Mouse (Mus musculus) ES-E14 (cell line): Measurements from ENCODE around the gene Duoxa1. TPM values are rescaled to one million over a fixed set of nuclear protein-coding genes. Genes with fewer than 3 reads are reported as not detected.
A peak's percentile ranks its signal among the peaks of the same experiment; 100 is the strongest.
"Not testable (repeated sequence)": the region's sequence is repeated elsewhere in the genome, so short reads cannot be mapped to it uniquely, and the experiment has no call there.

ENCODE experiments used
- DNase-seq: peaks from one replicate; pipeline ENCODE4 v3.0.0-alpha.2; 2013; ENCODE audit warnings: low read depth, low spot score
- H3K27ac ChIP-seq: 2 replicates; pipeline ENCODE4 v1.5.1; 2012; ENCODE audit warnings: low read depth, mild to moderate bottlenecking, low read length, moderate library complexity, mixed read lengths; ENCODE audit not compliant: poor library complexity, insufficient read depth, severe bottlenecking
- H3K36me3 ChIP-seq: 2 replicates; pipeline ENCODE4 v1.6.1; 2012; ENCODE audit warnings: mild to moderate bottlenecking, low read length, moderate library complexity, mixed read lengths; ENCODE audit not compliant: control insufficient read depth, poor library complexity, insufficient read depth, severe bottlenecking
- H3K4me1 ChIP-seq, 2 experiments: fragments of 150-350 bp in 1 of 2; sonication (generic) in 1 of 2; 2 replicates each; pipeline ENCODE4 v1.6.1; 2012; ENCODE audit warnings: low read length in 2 of 2, mild to moderate bottlenecking in 1 of 2, mixed read lengths in 1 of 2; ENCODE audit not compliant: control insufficient read depth in 2 of 2, insufficient read depth in 2 of 2, poor library complexity in 1 of 2
- H3K4me3 ChIP-seq, 2 experiments: fragments of 150-350 bp in 1 of 2; sonication (generic) in 1 of 2; 2 replicates each; pipeline ENCODE4 v1.5.1; 2012; ENCODE audit warnings: low read length in 2 of 2, low read depth in 1 of 2, mild to moderate bottlenecking in 1 of 2, mixed read lengths in 1 of 2; ENCODE audit not compliant: insufficient read depth in 1 of 2, poor library complexity in 1 of 2, severe bottlenecking in 1 of 2
- H3K9ac ChIP-seq: 2 replicates; pipeline ENCODE4 v1.6.1; 2012; ENCODE audit warnings: low read depth, mild to moderate bottlenecking, low read length, mixed read lengths; ENCODE audit not compliant: poor library complexity, insufficient read depth, severe bottlenecking
- H3K9me3 ChIP-seq: fragments of 150-350 bp; sonication (generic); 2 replicates; pipeline ENCODE4 v1.6.1; 2012; ENCODE audit warnings: low read depth, mild to moderate bottlenecking, low read length; ENCODE audit not compliant: control insufficient read depth, insufficient read depth
- CHD2 ChIP-seq: IDR thresholded peaks from 2 replicates; pipeline ENCODE4 v1.6.1; 2014; ENCODE audit warnings: mild to moderate bottlenecking, low read depth, low read length, inconsistent platforms
- HCFC1 ChIP-seq: IDR thresholded peaks from 2 replicates; pipeline ENCODE4 v1.6.1; 2012; ENCODE audit warnings: low read length, inconsistent platforms, borderline replicate concordance; ENCODE audit not compliant: insufficient read depth
- MAFK ChIP-seq: IDR thresholded peaks from 2 replicates; pipeline ENCODE4 v1.6.1; 2014; ENCODE audit warnings: mild to moderate bottlenecking, low read depth, low read length, inconsistent platforms; ENCODE audit not compliant: insufficient read depth
- ZC3H11A ChIP-seq: IDR thresholded peaks from 2 replicates; pipeline ENCODE4 v1.6.1; 2012; ENCODE audit warnings: low read depth, mild to moderate bottlenecking, inconsistent platforms, low read length, borderline replicate concordance
- ZNF384 ChIP-seq: IDR thresholded peaks from 2 replicates; pipeline ENCODE4 v1.6.1; 2012; ENCODE audit warnings: low read depth, low read length, inconsistent platforms
- in situ Hi-C, 2 experiments: fragments of 600-800 bp; cut with MboI; formaldehyde crosslinking; loops; one replicate each; pipeline ENCODE4 v1.15.1; 2025; ENCODE audit warnings: low sequenced_read_pairs in 2 of 2, inconsistent platforms in 1 of 2; ENCODE audit not compliant: unreplicated experiment in 2 of 2
- total RNA-seq: library from RNA; depleted of rRNA; stranded (reverse); fragments of 300-350 nt; gene quantifications from 2 replicates; pipeline ENCODE4 v1.2.3, GENCODE M21; 2012

Duoxa1 gene
- total RNA-seq, 1 experiment, result 1.3 TPM

DNA sequence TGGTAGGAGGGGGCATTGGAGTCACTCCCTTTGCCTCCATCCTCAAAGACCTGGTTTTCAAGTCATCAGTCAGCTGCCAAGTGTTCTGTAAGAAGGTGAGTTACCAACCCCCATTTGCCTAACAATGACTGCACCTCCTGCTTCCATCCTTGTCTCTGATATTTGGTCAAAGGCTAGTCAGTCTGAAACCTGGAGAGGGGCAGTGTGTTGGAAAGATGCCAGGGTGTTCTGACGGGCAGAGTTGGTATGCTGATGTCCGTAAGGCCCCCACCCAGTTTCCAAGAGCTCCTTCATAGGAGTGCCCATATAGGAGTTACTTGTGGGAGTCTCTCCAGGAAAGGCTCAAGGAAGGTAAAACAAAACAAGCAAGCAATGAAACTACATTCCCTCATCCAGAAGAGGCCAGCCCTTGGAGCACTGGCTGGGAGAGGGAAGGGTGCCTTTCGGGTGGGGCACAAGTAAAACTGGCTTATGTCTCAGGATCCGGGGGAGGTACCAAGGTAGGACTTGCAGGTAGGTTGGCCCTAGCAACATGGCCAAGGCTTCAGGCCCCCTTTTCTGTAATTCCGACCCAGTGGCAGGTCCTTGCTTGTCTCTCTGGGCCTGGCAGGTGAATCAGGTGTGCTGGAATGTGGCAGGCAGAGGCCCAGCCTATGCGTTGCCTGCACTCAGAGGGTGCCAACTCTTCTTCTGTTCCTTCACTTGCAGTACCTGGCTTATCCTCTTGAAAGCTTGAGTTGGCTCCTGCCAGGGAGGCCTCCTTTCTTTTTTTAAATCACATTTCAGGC lies 31.8 kb upstream of the Duoxa1 start:
- in situ Hi-C loops, result no loop called here
- DNase-seq, result no peak
- Histone ChIP-seq H3K4me3 (no peak overlapping the region), H3K36me3 (peaks cover 2% of the 10 kb centered on the region; the same call in 1 of the 2 replicates), H3K27ac (no peak overlapping the region), H3K4me1 (peaks cover 0 to 20% of the 10 kb centered on the region in 2 experiments; a peak in 2 of 4 replicates), H3K9ac (no peak overlapping the region), H3K9me3 (no peaks in the 10 kb centered on the region)
- no peak for TF ChIP-seq CHD2
- TF ChIP-seq HCFC1, result no peak
- TF ChIP-seq ZC3H11A, result no peak
- TF ChIP-seq ZNF384, result no peak
- TF ChIP-seq MAFK, result no peak

DNA sequence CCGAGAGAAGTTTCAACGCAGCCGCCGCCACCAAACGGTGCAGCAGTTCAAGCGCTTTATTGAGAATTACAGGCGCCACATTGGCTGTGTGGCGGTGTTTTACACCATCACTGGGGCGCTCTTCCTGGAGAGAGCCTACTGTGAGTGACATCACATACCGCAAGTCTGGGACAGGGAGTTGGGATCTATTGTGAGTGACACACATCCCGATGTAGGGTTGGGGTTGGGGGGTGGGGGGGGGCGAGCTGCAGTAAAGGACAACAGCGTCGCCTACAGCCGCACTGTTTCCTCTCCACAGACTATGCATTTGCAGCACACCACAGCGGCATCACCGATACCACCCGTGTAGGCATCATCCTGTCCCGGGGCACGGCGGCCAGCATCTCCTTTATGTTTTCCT lies 23.8 kb upstream of the Duoxa1 start:
- TF ChIP-seq HCFC1 (no peak), CHD2 (no peak), ZC3H11A (no peak), ZNF384 (no peak), MAFK (no peak)
- Histone ChIP-seq H3K36me3 (no peaks in the 10 kb centered on the region), H3K27ac (no peak overlapping the region), H3K4me1 (peaks cover 0 to 18% of the 10 kb centered on the region in 2 experiments; a peak in 3 of 4 replicates), H3K4me3 (peak overlapping the region in 1 of 2 experiments; percentile 56; a peak in 2 of 4 replicates), H3K9ac (no peak overlapping the region), H3K9me3 (no peaks in the 10 kb centered on the region)
- no peak for DNase-seq
- in situ Hi-C loops, result no loop called here

- no peak for TF ChIP-seq ZC3H11A
- TF ChIP-seq ZNF384, result no peak
- no peak for TF ChIP-seq MAFK
- no peak for TF ChIP-seq HCFC1
- no peak for TF ChIP-seq CHD2
- peak; percentile 75 for DNase-seq
- in situ Hi-C loops, result no loop called here
- Histone ChIP-seq H3K36me3 (no peaks in the 10 kb centered on the region), H3K4me1 (peaks cover 0 to 12% of the 10 kb centered on the region in 2 experiments; a peak in 3 of 4 replicates), H3K9me3 (no peaks in the 10 kb centered on the region), H3K27ac (no peak overlapping the region), H3K4me3 (no peak overlapping the region), H3K9ac (no peak overlapping the region)
These were observed 20.6 kb upstream of the Duoxa1 start for GRCm38 (mm10) chr2:122334170-122334569.

- H3K4me1 ChIP-seq, result peaks cover 0 to 8% of the 10 kb centered on the region in 2 experiments; a peak in 2 of 4 replicates
- H3K36me3 ChIP-seq, result no peaks in the 10 kb centered on the region
- no peak for DNase-seq
- no peak for TF ChIP-seq MAFK
- TF ChIP-seq ZC3H11A, result no peak
- TF ChIP-seq HCFC1, result no peak
- no peak for TF ChIP-seq ZNF384
- TF ChIP-seq CHD2, result no peak
- no peaks in the 10 kb centered on the region for H3K9me3 ChIP-seq
- in situ Hi-C loops, result no loop called here
- H3K4me3 ChIP-seq, result no peak overlapping the region
- H3K9ac ChIP-seq, result no peak overlapping the region
- H3K27ac ChIP-seq, result no peak overlapping the region
These were observed 18.7 kb upstream of the Duoxa1 start for GRCm38 (mm10) chr2:122332222-122332621.

GRCm38 (mm10) chr2:122330317-122330716 lies 16.8 kb upstream of the Duoxa1 start:
- H3K27ac ChIP-seq, H3K9me3 ChIP-seq, in situ Hi-C loops, H3K4me1 ChIP-seq, H3K4me3 ChIP-seq, H3K9ac ChIP-seq, DNase-seq, H3K36me3 ChIP-seq: not testable (repeated sequence)
